Mouse (Mus musculus) kidney, adult 2 months (tissue): ENCODE results near the gene Zfyve26.

ENCODE experiments used
- CTCF ChIP-seq: fragments of 200-500 bp; conservative IDR thresholded peaks from 2 replicates; pipeline ENCODE4 v1.5.1; 2011; ENCODE audit warnings: low read depth, mild to moderate bottlenecking, control low read depth, low read length, moderate library complexity, mixed read lengths; ENCODE audit not compliant: insufficient read depth, insufficient read length
- POLR2A ChIP-seq: fragments of 200-500 bp; IDR thresholded peaks from one replicate; pipeline ENCODE4 v1.6.1; 2011; ENCODE audit warnings: low read depth, low read length, control low read depth

DNA sequence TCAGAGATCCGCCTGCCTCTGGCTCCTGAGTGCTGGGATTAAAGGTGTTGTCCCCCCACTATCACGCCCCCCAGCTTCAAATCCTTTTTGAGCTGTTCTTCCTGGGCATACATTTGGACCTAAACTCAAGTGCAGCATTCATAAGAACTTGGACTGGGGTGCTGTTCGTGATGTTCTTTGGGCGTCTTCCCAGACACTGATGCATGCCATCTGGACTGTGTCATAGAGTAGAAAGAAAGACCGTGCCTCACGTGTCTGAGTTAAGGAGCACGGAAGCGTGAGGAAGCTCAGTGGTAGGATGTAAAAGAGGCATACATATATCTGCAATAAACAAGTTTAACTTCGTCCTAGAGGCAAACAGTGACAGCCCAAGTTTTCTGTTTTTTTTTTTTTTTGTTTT is 5.7 kb upstream of the Zfyve26 start:
- TF ChIP-seq CTCF: no peak
- no peak for TF ChIP-seq POLR2A
